Mouse (Mus musculus) limb, embryonic 12.5 days (tissue): Measurements from ENCODE around the gene Rab11a. TPM values are rescaled to one million over a fixed set of nuclear protein-coding genes. Genes with fewer than 3 reads are reported as not detected.

Experiments used
- microRNA-seq: library from miRNA; unstranded; fragments of <30 nt; microRNA quantifications from one replicate; pipeline ENCODE4, GENCODE M21; 2017
- polyA plus RNA-seq: library from polyadenylated mRNA; unstranded; fragments of >200 nt; fragmentation: Nextera tagmentation; extraction: Ambion mirVana; gene quantifications from 2 replicates; pipeline ENCODE4 v1.2.1, GENCODE M21; 2016

Gene Rab11a
- polyA plus RNA-seq, 1 experiment from 2014 or later: 236 TPM

Small RNAs within 50 kb of the gene (microRNA-seq; reads per million reads assigned to microRNA genes)
- gene Gm47308: not detected

Other genes starting within 250 kb of the Rab11a start
- 8.4 and 9.2 TPM in 2 replicates for gene Dennd4a, start 73.6 kb upstream of the Rab11a start, polyA plus RNA-seq
- gene Slc24a1, start 213.8 kb upstream of the Rab11a start, polyA plus RNA-seq: 0.08 and 0.09 TPM in 2 replicates
- gene Ints14, start 223.1 kb upstream of the Rab11a start, polyA plus RNA-seq: 60.2 and 65.5 TPM in 2 replicates